Mouse (Mus musculus): Measurements from ENCODE around the gene Atp6v1g1. TPM values are rescaled to one million over a fixed set of nuclear protein-coding genes. Genes with fewer than 3 reads are reported as not detected.
A peak's percentile ranks its signal among the peaks of the same experiment; 100 is the strongest.

Gene Atp6v1g1
- total RNA-seq, 2 experiments from 2014 or later = 80.3 to 102 TPM

DNA sequence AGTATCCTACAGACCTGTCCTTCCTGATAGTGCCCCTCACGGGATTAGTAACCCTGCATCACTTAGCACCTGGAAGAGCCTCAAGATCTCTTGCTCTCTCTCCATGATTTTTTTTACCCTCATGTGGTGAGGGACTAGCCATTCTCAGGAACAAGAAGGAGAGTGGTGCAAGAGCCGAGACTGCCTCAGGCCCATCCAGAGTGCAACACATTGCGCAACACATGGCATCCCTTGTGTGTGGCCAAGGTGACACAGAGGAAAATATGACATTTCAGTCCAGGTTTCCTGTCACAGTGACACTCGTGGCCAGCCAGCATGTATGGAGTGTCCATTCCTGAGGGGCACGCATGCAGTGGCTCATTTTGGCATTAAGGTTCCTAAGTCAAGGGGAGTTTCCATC lies 28.0 kb downstream of the Atp6v1g1 start:
- ATAC-seq (replicated peaks; ENCODE audit: poor library complexity) = peak; percentile 94

- no peak for ATAC-seq (replicated peaks; ENCODE audit: poor library complexity)
These were observed 35.1 kb downstream of the Atp6v1g1 start for GRCm38 (mm10) chr4:63579649-63580048.

GRCm38 (mm10) chr4:63580078-63580477 lies 35.5 kb downstream of the Atp6v1g1 start:
- no peak for ATAC-seq (replicated peaks; ENCODE audit: poor library complexity)

GRCm38 (mm10) chr4:63582580-63582979 lies 38.0 kb downstream of the Atp6v1g1 start:
- ATAC-seq (replicated peaks; ENCODE audit: poor library complexity) = no peak

DNA sequence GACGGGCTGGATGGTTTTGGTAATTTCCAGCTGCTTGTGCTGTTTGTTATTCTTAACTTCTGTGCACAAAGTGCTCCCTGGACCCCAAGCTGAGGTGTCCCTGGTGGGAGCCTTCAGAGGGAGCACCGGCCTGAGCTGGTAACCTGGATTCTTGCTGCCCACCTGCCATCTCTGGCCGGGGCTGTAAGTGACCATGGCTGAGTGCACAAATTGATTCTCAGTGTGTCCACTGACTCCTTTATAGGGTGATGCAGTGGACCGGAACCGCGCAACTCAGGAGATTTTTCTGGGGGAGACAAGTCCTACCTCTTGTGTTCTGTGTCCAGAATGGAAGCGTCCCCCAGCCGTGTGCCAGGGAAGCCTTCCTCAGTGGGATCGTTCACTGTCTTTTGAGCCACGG lies 40.6 kb downstream of the Atp6v1g1 start:
- ATAC-seq (replicated peaks; ENCODE audit: poor library complexity) = no peak

DNA sequence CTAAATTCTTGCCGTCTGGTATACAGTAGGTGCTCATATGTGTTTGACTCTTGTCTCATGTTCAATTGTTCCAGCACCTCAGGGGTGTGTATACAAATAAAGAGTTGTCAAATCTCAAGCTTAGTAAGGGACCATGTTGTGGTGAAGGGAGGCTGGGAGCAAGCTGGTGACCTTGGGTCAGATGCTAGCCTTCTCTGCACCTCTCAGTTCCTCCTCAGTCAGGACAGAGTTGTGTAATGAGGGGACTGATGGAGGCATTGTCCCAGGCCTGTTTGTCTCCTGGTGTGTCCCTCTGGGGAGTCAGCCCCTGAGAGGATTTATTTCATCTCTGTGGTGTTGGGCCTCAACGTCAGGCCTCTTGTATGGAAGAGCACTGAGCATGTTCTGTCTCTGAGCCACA lies 41.7 kb downstream of the Atp6v1g1 start:
- ATAC-seq (replicated peaks; ENCODE audit: poor library complexity) = peak; percentile 40

GRCm38 (mm10) chr4:63589987-63590386 lies 45.4 kb downstream of the Atp6v1g1 start:
- peak; percentile 84 for ATAC-seq (replicated peaks; ENCODE audit: poor library complexity)

DNA sequence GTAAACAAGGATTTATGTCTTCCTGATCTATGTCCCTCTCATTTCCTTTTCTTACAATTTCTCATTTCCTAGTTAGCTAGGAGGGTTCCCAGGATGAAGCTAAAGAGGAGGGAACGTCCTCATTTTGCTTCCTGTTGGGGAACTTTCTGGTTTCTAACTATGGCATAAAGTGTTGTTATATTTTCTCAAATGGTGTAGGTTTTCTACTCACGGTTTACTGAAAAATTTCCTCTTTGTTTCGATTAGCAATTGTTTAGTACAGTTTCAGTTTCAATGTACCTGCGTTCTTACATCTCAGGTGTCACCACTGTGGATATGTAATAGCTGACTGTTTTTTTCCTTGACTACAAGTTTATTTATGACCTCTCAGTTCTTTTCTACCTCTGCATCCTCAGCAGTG lies 46.0 kb downstream of the Atp6v1g1 start:
- peak; percentile 10; the same call in 1 of the 2 replicates for ATAC-seq (replicated peaks; ENCODE audit: poor library complexity)

DNA sequence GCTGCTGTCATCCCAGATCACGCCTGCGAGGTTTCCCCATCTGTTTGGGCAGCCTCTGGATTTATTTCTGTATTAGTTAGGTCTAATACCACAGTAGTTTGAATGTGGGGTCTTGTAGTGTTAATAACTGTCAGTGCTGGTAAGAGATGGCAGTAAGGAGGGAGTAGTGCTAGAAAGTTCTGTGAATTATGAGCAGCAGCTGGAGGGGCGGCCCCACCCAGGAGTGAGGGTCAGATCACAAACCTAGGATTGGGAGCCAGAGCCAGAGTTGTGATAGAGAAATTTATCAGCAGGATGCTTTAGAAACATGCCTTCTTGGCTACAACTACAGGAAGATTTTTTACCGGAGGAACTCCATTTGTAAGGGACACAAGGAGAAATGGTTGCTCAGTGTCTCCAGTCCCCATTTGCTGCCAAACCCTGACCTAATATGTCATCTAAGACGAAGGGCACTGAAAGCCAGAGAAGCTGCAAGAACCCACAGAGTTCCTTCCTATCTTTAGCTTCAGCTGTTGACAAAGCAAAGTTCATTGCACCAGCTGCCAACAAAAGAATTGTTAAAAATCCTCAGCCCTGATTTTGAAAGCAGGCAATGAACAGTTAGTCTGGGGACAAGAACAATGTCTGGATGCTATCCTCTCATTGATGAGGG lies 50.0 kb downstream of the Atp6v1g1 start:
- no peak for ATAC-seq (replicated peaks; ENCODE audit: poor library complexity)

GRCm38 (mm10) chr4:63595259-63595658 lies 50.7 kb downstream of the Atp6v1g1 start:
- no peak; the same call in 1 of the 2 replicates for ATAC-seq (replicated peaks; ENCODE audit: poor library complexity)

DNA sequence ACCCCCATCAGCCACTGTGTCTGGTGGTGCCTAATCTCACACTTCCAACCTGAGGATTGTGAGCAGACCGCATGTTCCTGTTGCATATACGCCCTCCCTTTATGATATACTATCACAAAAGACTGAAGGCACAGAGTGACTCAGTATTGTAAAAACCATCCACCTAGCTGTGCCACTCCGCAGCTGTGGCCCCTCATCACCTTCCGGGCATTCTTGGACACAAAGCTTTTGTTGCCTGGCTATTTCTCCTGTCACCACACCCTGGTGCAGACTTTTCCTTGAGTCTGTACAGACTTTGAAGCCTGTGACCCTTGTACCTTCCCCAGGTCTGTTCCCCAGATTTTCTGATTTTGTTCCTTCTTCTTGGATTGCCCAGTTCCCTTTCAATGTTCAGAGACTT lies 51.4 kb downstream of the Atp6v1g1 start:
- ATAC-seq (replicated peaks; ENCODE audit: poor library complexity) = no peak

Other genes with a start within 250 kb of the Atp6v1g1 start
- gene Orm1, start 200.2 kb upstream of the Atp6v1g1 start, total RNA-seq (2015) = 1.5 and 4.2 TPM in 2 replicates
- 4.7 and 6.6 TPM in 2 replicates for gene Orm1, start 200.2 kb upstream of the Atp6v1g1 start, total RNA-seq (2017)
- not detected in 2 replicates for gene Orm3, start 188.6 kb upstream of the Atp6v1g1 start, total RNA-seq (2015)
- gene Orm3, start 188.6 kb upstream of the Atp6v1g1 start, total RNA-seq (2017) = not detected in 2 replicates
- gene Orm2, start 182.3 kb upstream of the Atp6v1g1 start, total RNA-seq (2015) = not detected in 2 replicates
- not detected in 2 replicates for gene Orm2, start 182.3 kb upstream of the Atp6v1g1 start, total RNA-seq (2017)
- gene Akna, start 141.4 kb upstream of the Atp6v1g1 start, total RNA-seq (2015) = 20.9 and 26.7 TPM in 2 replicates
- gene Akna, start 141.4 kb upstream of the Atp6v1g1 start, total RNA-seq (2017) = 11.8 and 13.7 TPM in 2 replicates
- 1.7 and 3.6 TPM in 2 replicates for gene Whrn, start 48.8 kb upstream of the Atp6v1g1 start, total RNA-seq (2015)
- gene Whrn, start 48.8 kb upstream of the Atp6v1g1 start, total RNA-seq (2017) = 0.37 and 0.41 TPM in 2 replicates
- gene Tmem268, start 14.0 kb downstream of the Atp6v1g1 start, total RNA-seq (2015) = 4.7 and 4.8 TPM in 2 replicates
- gene Tmem268, start 14.0 kb downstream of the Atp6v1g1 start, total RNA-seq (2017) = 10.8 and 23.7 TPM in 2 replicates
- gene Gm11213, start 60.5 kb downstream of the Atp6v1g1 start, total RNA-seq (2015) = not detected in 2 replicates
- not detected in 2 replicates for gene Gm11213, start 60.5 kb downstream of the Atp6v1g1 start, total RNA-seq (2017)
- gene Tex48, start 77.7 kb downstream of the Atp6v1g1 start, total RNA-seq (2015) = not detected in 2 replicates
- not detected in 2 replicates for gene Tex48, start 77.7 kb downstream of the Atp6v1g1 start, total RNA-seq (2017)
- not detected in 2 replicates for gene Gm11214, start 118.6 kb downstream of the Atp6v1g1 start, total RNA-seq (2015)
- not detected in 2 replicates for gene Gm11214, start 118.6 kb downstream of the Atp6v1g1 start, total RNA-seq (2017)
- gene Tnfsf15, start 200.3 kb downstream of the Atp6v1g1 start, total RNA-seq (2015) = 0.32 TPM in 1 of 2 replicates, not detected in the other
- 0.21 and 0.78 TPM in 2 replicates for gene Tnfsf15, start 200.3 kb downstream of the Atp6v1g1 start, total RNA-seq (2017)